Mouse (Mus musculus) CH12F3 (cell line): ENCODE results near the gene Mlst8.

Source experiments
- in situ Hi-C: fragments of 300-500 bp; cut with MboI; formaldehyde crosslinking; loops from 2 replicates; pipeline ENCODE4 v1.14.3; 2020; ENCODE audit warnings: low sequenced_read_pairs

The Mlst8 gene

GRCm38 (mm10) chr17:24478663-24479380, at the start of gene Mlst8:
Mlst8 (minus strand) TSS chr17:24479078.
- in situ Hi-C loops = no loop called here

DNA sequence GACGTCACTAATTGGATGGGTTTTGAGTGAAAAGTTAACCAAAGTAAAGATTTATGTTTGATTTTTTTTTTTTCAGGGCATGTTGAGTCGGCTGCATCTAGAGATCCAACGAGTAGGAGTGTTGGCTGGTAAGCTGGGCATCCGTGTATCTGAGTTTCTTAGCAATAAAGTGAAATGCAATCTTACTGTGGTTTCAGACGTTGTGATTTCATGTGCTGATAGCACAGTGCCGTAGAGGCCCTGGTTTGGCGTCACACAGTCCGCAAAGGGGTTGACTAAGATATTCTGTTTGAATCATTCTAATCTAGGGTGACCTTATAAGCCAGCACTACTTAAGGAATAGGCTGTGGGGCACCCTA, 49.7 kb upstream of the Mlst8 start:
- in situ Hi-C loops = no loop called here

GRCm38 (mm10) chr17:24527723-24528559, 49.1 kb upstream of the Mlst8 start, which contains the start of gene Traf7:
Traf7 (minus strand) TSS chr17:24527938.
- in situ Hi-C loops = no loop called here

DNA sequence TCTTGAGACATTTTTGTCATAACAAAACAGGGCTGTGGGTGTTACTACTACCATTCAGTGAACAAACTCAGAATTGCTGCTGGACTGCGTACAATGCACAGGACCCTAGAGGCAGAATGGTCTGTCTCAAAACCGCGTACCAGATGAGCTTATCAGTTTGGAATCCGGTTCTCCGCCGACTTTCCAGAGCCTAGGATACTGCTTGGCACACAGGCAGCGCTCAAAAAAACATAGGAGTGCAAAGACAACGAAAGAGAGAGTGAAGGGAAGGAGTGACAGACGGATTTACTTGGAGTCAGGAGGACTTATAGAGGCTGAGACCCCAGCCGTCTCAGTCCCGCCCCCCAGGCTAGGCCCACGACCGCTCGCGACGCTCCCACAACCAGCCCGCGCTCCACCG, 48.4 kb upstream of the Mlst8 start:
- in situ Hi-C loops = no loop called here

GRCm38 (mm10) chr17:24524734-24525133, 45.9 kb upstream of the Mlst8 start:
- in situ Hi-C loops = no loop called here

GRCm38 (mm10) chr17:24520450-24520849, 41.6 kb upstream of the Mlst8 start:
- in situ Hi-C loops = no loop called here

DNA sequence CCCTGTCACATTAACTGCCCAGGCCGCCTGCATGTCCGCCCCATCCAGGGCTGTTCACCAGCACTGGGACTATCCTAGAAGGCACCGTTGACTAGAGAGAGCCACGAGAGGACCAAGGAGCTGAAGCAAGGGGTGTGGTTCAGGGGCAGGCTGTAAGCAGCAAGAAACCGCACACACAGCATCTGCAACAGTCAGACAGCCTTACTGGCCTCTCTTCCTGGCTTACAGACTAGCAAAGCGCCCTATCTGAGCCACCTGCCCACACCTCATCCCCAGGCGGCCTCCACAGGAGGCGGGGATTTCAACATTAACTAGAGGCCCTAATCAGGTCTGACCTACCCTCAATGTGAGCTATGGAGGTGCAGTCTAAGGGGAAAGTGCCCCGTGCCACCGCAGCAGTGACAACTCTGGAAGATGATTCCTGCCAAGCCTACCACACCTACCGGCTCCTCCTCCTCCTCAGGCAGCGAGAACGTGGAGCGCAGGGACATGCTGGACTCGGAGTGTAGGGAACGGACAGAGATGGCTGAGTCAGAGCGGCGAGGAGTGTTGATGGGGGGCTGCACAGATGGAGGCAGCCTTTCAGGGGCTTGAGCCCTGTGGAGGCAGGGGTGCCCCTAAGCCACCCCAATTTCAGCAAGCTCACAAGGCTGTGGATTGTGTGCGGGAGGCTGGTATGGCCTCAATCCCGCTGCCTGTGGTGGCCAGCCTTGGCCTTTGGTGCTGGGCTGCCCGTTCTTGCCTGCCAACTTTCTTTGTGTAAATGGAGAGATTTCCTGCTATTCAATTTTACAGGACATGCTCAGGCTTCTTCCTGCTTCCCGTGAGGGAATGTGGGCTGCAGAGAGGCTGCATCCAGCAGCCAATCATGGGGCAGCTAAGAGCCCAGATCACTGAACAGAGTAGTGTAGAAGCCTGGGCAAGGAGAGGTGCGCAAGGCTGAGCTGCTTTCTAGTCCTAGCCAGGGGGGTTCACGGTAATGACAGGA, 35.7 kb upstream of the Mlst8 start:
- in situ Hi-C loops = no loop called here

GRCm38 (mm10) chr17:24513609-24514008, 34.7 kb upstream of the Mlst8 start:
- in situ Hi-C loops = no loop called here

GRCm38 (mm10) chr17:24507806-24508460, 29.1 kb upstream of the Mlst8 start:
- in situ Hi-C loops = no loop called here

- in situ Hi-C loops = no loop called here
These were observed 28.3 kb upstream of the Mlst8 start for GRCm38 (mm10) chr17:24507129-24507664.

- in situ Hi-C loops = no loop called here
These were observed 27.6 kb upstream of the Mlst8 start for GRCm38 (mm10) chr17:24506332-24507070.

DNA sequence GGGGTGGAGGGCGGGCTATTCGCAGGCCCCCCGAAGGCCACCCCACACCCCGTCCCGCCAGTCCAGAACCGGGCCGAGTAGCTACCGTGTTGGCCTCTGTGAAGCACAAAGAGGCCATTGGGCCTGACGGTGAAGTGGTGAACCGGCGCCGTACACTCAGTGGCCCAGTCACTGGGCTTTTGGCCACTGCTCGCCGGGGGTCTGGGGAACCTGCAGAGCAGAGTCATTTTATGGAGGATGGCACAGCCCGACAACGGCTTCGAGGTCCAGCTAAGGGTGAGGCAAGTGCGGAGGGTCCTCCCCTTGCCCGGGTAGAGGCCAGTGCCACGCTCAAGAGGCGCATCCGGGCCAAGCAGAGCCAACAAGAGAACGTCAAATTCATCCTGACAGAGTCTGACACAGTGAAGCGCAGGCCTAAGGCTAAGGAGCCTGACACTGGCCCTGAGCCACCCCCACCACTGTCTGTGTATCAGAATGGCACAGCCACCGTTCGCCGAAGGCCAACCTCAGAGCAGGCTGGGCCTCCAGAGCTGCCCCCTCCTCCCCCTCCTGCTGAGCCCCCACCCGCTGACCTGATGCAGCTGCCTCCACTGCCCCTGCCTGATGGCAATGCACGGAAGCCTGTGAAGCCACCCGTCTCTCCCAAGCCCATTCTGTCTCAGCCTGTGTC, 26.5 kb upstream of the Mlst8 start:
- in situ Hi-C loops = no loop called here

DNA sequence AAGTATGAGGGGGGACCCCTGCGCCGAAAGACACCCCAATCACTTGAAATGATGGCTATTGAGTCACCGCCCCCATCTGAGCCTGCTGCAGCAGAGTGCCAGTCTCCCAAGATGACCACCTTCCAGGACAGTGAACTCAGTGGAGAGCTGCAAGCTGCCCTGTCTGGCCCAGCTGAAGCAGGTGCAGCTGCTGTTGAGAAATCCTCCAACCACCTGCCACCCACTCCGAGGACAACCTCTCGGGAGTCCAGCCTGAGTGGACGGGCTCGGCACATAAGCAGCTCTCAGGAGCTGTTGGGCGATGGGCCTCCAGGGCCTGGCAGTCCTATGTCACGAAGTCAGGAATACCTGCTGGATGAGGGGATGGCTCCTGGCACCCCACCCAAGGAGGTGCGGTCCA, 25.2 kb upstream of the Mlst8 start:
- in situ Hi-C loops = no loop called here

DNA sequence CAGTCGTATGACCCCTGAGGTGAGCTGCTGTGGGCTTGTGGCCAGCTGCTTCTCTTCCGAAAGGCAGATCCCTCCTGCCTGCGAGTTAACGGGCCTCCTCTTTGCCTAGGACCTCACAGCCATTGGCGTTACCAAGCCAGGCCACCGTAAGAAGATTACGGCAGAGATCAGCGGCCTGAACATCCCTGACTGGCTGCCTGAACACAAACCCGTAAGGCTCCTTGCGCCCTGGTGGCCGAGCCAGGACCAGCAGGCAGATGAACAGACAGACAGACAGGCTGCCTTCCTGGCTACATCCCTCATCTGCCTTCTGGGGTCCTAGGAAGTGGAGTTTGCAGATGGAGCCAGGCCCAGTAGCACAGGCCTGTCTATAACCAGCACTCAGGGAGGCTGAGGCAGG, 23.3 kb upstream of the Mlst8 start:
- in situ Hi-C loops = no loop called here

DNA sequence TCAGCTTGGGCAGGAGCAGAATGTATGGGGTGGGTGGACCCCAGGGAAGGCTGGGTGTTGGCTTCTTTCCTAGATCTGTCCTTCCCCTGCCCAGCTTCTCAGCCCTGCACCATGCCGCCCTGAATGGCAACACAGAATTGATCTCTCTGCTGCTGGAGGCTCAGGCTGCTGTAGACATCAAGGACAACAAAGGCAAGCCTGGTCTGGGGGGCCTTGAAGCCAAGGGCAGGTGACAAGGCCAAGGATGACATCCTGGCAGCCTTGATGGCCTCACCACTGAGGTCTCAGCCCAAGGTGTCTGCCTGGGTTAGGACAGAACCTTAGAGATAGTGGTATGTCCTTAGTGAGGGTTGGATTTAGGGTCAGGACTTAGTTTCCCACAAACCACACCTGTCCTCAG, 17.1 kb upstream of the Mlst8 start:
- in situ Hi-C loops = no loop called here

DNA sequence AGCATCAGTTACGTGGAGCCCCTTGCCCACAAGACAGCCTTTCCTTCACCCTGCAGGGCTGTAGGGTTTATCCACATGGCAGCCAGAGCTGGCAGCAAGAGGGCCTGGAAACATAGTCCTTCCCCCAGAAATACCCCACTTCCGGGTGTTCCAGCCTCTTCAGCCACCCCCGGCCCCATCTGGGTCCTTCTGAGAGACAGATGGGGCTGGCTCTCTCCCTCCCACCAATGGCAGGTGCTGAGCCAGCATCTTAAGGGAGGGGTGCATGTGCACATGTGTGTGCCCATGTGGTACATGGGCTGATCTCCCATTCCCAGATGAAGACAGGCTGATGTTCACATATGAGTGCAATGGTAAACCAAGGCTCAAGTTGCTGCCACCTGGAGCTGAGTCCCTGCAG, 16.6 kb upstream of the Mlst8 start:
- in situ Hi-C loops = no loop called here

GRCm38 (mm10) chr17:24494627-24495335, 15.9 kb upstream of the Mlst8 start:
- in situ Hi-C loops = no loop called here

DNA sequence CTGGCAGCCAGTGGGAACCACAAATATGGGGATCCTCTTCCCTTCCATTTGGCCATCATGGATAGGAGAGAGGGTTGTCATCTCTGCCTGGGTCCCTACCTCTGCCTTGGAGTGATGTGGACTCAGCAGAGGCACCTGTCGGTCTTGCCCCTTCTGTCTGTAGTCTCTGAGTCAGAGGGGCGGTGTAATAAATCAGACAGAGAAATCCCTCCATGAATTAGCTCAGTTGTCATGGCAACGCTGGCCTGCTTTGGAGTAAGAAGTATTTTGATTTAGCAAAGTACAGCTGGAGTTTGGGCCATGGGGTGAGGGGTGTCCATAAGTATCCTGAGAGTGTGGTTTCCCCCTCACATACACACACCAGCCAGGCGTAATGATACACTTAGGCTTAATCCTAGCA, 11.5 kb upstream of the Mlst8 start:
- in situ Hi-C loops = no loop called here
